Mouse (Mus musculus): ENCODE measurements around the gene Atp6v1g3.

The Atp6v1g3 gene

DNA sequence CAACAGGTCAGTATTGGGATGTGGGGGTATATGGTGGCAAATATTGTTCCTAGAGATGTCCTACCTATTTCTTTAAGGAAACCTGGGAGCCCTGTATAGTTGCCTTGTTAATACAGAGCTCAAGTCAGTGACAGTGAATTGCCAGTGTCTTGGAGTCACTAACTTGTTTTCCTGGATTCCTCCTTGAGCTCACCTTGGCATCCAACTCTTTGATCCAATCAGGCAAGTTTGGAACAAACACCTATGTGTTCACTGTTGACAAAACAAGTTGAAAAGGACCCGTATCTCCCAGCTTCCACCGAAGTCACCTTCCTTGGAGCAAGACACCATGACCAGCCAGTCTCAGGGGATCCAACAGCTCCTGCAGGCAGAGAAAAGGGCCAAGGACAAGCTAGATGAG is at the start of gene Atp6v1g3:
Gene Atp6v1g3, plus strand, starts transcription at position 301 of the 400 bp plus-strand sequence.
- DNase-seq: no peak

DNA sequence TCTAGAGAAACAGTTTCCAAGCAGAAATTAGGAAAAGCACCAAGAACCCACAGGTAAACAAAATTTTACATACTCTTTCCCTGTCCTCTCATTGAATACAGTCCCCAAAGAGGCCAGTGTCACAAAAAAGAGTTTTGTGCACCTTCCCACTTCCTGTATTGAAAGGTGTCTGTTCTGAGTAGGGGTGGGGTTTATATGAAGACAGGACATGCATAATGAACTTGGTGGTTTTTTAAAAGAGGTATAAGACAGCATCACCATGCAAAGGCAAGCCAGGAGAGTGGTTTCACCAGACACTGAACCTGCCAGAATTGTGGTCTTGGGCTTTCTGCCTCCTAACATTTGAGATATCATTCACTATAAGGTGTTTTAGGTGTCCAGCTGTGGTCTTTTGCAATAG is 40.5 kb upstream of the Atp6v1g3 start:
- DNase-seq: no peak

- no peak for DNase-seq
These were observed 36.3 kb upstream of the Atp6v1g3 start for GRCm38 (mm10) chr1:138237252-138237651.

GRCm38 (mm10) chr1:138243947-138244346 is 29.6 kb upstream of the Atp6v1g3 start:
- DNase-seq: no peak

GRCm38 (mm10) chr1:138244485-138244884 is 29.1 kb upstream of the Atp6v1g3 start:
- no peak for DNase-seq

DNA sequence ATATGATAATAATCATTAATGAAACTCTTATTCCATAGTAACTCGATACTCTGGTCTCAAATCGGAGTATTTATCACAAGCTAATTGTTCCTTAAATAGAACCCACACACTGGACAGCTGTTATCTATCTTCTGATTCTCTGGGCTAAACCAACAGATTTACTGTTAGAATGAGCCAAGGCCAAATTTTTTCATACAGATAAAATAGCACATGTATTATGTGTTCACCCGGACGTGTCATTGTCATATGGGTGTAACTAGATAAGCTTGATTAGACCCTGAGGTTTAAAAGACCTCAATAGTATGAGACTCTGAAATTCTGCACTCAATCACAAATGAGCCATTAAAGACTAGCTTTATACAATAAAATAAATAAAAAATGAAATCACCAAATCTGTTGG is 28.4 kb upstream of the Atp6v1g3 start:
- DNase-seq: no peak

GRCm38 (mm10) chr1:138245533-138245932 is 28.0 kb upstream of the Atp6v1g3 start:
- no peak for DNase-seq

GRCm38 (mm10) chr1:138246438-138247164 is 26.9 kb upstream of the Atp6v1g3 start:
- no peak for DNase-seq

DNA sequence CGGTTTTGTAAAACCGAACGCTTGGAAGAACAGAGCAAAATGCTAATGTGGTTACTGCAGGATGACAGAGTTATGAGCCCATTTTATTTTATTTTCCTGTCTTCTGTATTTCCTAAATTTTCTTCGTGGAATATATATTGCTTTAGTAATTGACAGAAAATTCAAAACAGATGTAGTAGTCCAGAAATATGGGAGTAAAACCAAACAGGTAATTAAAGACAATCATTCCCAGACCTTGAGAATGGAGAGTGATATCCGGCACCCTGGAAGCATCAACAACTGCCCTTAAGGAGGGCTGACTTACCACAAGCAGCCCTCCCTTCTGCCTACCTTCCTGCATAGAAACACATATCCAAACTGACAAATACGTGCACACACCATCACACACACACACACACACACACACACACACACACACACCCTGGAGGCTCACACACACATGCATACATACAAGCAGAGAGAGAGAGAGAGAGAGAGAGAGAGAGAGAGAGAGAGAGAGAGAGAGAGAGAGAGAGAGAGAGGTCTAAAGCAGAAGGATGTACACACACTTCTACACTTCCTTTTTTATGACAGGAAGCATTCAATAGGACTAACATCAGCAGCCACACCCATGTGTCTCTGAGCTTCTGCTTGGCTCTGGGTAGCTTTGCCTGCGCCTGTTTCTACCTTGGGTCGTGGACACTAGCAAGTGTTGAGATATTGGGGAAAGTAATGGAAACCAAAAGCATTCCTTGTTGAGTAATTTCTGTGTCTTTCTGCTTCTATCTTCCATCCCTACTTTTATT is 25.6 kb upstream of the Atp6v1g3 start:
- no peak for DNase-seq

- DNase-seq: no peak
These were observed 24.8 kb upstream of the Atp6v1g3 start for GRCm38 (mm10) chr1:138248770-138249169.

DNA sequence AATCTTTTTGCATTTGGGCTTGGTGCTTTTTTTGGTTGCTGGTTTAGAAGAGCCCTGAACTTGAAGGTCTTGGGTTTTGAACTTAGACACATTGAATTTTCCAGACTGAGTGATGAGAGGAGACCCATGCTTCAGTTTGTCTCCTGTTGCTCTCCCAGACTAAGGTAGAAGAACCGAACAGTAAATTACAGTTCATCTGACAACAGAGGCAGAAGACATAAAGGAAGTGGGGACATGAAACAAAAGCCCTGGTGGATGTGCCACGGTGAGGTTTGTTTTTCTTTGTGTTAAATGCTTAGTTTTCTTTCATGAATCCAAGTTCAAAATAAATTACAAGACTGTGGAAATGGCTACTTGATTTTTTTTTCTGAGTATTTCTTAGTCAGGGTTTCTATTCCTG is 22.6 kb upstream of the Atp6v1g3 start:
- DNase-seq: no peak

GRCm38 (mm10) chr1:138256172-138256789 is 17.3 kb upstream of the Atp6v1g3 start:
- no peak for DNase-seq

- no peak for DNase-seq
These were observed 14.8 kb upstream of the Atp6v1g3 start for GRCm38 (mm10) chr1:138258758-138259157.

DNA sequence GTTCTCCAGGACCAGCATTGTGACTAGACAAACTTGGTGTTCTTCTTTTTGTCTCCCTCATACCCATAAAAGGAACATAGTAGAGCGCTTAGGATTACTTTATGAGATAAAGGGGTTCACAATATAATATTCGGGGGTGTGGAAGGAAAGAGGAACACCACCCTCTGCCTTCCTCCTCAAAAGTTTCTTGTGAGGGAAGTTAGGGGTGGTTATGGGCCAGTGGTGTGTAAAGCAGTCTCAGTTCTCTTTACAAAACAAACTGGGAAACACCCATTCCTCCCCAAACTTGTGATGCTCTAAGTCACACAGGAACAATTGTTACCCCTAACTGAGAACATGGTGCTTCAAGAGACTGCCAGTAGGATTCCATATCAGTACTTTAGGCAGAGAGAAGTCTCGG is 12.0 kb upstream of the Atp6v1g3 start:
- DNase-seq: no peak

DNA sequence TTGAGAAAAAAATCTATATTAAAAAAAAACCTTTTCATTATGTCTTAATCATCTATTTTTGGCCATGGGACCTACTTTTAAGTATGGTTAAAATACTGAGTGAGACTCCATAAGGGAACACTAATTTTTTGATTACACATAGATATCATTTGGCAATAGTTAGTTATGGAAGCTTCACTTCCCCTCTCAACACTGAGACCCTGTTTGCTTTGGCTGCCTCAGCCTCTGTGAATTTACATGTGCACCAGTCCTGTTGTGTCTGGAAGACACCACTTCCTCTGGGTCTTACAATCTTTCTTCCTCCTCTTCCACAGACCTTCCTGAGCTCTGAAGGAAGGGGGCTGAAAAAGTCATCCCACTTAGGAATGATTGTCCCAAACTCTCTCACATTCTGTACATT is 11.1 kb upstream of the Atp6v1g3 start:
- no peak for DNase-seq

- no peak for DNase-seq
These were observed 6.0 kb upstream of the Atp6v1g3 start for GRCm38 (mm10) chr1:138267465-138268055.

GRCm38 (mm10) chr1:138274930-138275329 is 1.4 kb downstream of the Atp6v1g3 start:
- no peak for DNase-seq

GRCm38 (mm10) chr1:138275859-138276258 is 2.3 kb downstream of the Atp6v1g3 start:
- no peak for DNase-seq

DNA sequence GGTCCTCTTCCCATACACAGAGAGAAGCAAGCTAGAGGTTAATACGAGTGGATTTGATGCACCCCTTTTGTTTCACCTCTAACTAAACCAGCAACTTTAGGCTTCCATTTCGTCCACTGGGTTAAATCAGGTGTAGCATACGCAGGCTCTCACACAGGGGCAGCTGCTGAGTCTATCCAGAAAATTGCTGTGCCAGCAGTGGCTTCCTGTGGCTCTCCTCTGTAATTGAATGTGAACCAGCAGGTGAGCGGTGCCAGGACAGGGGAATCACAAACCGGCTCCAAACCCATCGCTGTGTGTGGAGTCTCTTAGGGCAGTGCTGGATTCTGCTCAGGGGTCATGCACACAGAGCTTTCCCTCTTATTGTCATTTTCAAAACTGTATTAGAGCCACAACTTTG is 7.6 kb downstream of the Atp6v1g3 start:
- DNase-seq: no peak

GRCm38 (mm10) chr1:138282413-138283141 is 9.0 kb downstream of the Atp6v1g3 start:
- no peak for DNase-seq

DNA sequence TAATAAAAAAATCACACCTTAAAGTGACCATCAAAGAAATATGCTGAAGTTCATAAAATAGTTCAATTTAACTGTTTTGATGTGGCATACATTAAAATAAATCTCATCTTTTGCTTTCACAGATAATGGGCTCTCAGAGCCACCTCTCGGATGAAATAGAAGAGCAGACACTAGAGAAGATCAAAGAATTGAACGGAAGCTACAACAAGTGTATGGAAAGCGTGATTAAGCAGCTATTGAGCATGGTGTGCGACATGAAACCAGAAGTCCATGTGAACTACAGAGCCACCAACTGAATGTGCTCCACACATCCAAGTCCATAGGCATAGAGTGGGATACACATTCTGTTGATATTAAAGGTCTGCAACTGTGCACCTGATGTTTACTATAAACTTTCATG is 14.1 kb downstream of the Atp6v1g3 start:
- no peak for DNase-seq

GRCm38 (mm10) chr1:138288721-138289120 is 15.2 kb downstream of the Atp6v1g3 start:
- DNase-seq: no peak

Measured in cerebellum, adult 18-20 months (tissue).